Mouse (Mus musculus): ENCODE data around the gene Nckap5.

GRCm38 (mm10) chr1:126490256-126490655 is 340.3 kb downstream of the Nckap5 start:
- no peak for TF ChIP-seq ZNF384 (IDR thresholded peaks at IDR 0.05; ENCODE audit: low read depth, low read length)
- no peak for TF ChIP-seq CTCF (conservative IDR thresholded peaks at IDR 0.05 in 1 of 2, IDR thresholded peaks at IDR 0.05 in 1 of 2; ENCODE audit: low read depth in 2 of 2, low read length in 2 of 2)
- no peak for TF ChIP-seq CHD1 (IDR thresholded peaks at IDR 0.05; ENCODE audit: low read depth, low read length)
- TF ChIP-seq POLR2A (IDR thresholded peaks at IDR 0.05; ENCODE audit: low read depth, low read length), result no peak
- TF ChIP-seq CHD2 (IDR thresholded peaks at IDR 0.05; ENCODE audit: low read length), result no peak
- no peak for TF ChIP-seq SIN3A (IDR thresholded peaks at IDR 0.05; ENCODE audit: low read length)
- no peak for TF ChIP-seq JUND (conservative IDR thresholded peaks at IDR 0.05; ENCODE audit: low read depth, low read length)
- no peak for TF ChIP-seq BHLHE40 (IDR thresholded peaks at IDR 0.05; ENCODE audit: low read depth, low read length)
- TF ChIP-seq MAX (IDR thresholded peaks at IDR 0.05; ENCODE audit: low read length), result no peak
- no peak for TF ChIP-seq ZMIZ1 (IDR thresholded peaks at IDR 0.05; ENCODE audit: low read depth, low read length)
